Mouse (Mus musculus): ENCODE data around the gene Uimc1. TPM values are rescaled to one million over a fixed set of nuclear protein-coding genes. Genes with fewer than 3 reads are reported as not detected.

The Uimc1 gene
- total and polyA plus RNA-seq, 3 experiments, result 20.7 to 177 (median 44.5) TPM

GRCm38 (mm10) chr13:55002090-55002489 is 98.0 kb downstream of the Uimc1 start:
- dilution Hi-C loops (cut with MboI; ENCODE audit: extremely low pct_ligation_motif_present, extremely low pct_unique_long_range_greater_than_20kb, low sequenced_read_pairs), result no loop called here
- Histone ChIP-seq H3K4me3 (replicated peaks in 1 of 3; ENCODE audit: low read depth in 2 of 3, low read length in 2 of 3, poor library complexity in 1 of 3) (no peak overlapping the region), H3K36me3 (replicated peaks in 1 of 2; ENCODE audit: control insufficient read depth in 1 of 2, insufficient read depth in 1 of 2, low read length in 1 of 2) (no peaks in the 10 kb centered on the region), H3K9me3 (replicated peaks; ENCODE audit: low read length) (no peaks in the 10 kb centered on the region), H3K27ac (ENCODE audit: insufficient read depth, low read depth) (no peak overlapping the region), H3K9ac (ENCODE audit: insufficient read depth, low read depth) (no peak overlapping the region), H3K27me3 (replicated peaks) (peaks cover 91% of the 10 kb centered on the region), H3K79me2 (replicated peaks; ENCODE audit: control insufficient read depth, extremely low read depth, insufficient read depth, poor library complexity, severe bottlenecking) (no peaks in the 10 kb centered on the region), H3K4me1 (ENCODE audit: control insufficient read depth in 1 of 2, insufficient read depth in 2 of 2) (no peaks in the 10 kb centered on the region; a peak in 1 of 4 replicates), H3K4me2 (ENCODE audit: insufficient read depth, low read depth, poor library complexity, severe bottlenecking) (no peak overlapping the region)
- TF ChIP-seq JUN (IDR thresholded peaks at IDR 0.05; ENCODE audit: insufficient read depth, low read depth, low read length), result no peak
- in situ Hi-C loops (cut with MboI; ENCODE audit: low pct_ligation_motif_present, low pct_unique_long_range_greater_than_20kb, low sequenced_read_pairs), result no loop called here
- no peak for DNase-seq (ENCODE audit: extremely low read depth)

GRCm38 (mm10) chr13:55000433-55000832 is 99.7 kb downstream of the Uimc1 start:
- Histone ChIP-seq H3K27ac (ENCODE audit: insufficient read depth, low read depth) (no peak overlapping the region), H3K9me3 (replicated peaks; ENCODE audit: low read length) (no peaks in the 10 kb centered on the region), H3K4me1 (ENCODE audit: control insufficient read depth in 1 of 2, insufficient read depth in 2 of 2) (no peaks in the 10 kb centered on the region; a peak in 1 of 4 replicates), H3K4me2 (ENCODE audit: insufficient read depth, low read depth, poor library complexity, severe bottlenecking) (no peak overlapping the region), H3K9ac (ENCODE audit: insufficient read depth, low read depth) (no peak overlapping the region), H3K79me2 (replicated peaks; ENCODE audit: control insufficient read depth, extremely low read depth, insufficient read depth, poor library complexity, severe bottlenecking) (no peaks in the 10 kb centered on the region), H3K27me3 (replicated peaks) (peaks cover 93% of the 10 kb centered on the region), H3K36me3 (replicated peaks in 1 of 2; ENCODE audit: control insufficient read depth in 1 of 2, insufficient read depth in 1 of 2, low read length in 1 of 2) (no peaks in the 10 kb centered on the region), H3K4me3 (replicated peaks in 1 of 3; ENCODE audit: low read depth in 2 of 3, low read length in 2 of 3, poor library complexity in 1 of 3) (no peak overlapping the region)
- dilution Hi-C loops (cut with MboI; ENCODE audit: extremely low pct_ligation_motif_present, extremely low pct_unique_long_range_greater_than_20kb, low sequenced_read_pairs) (no loop called here), in situ Hi-C loops (cut with MboI; ENCODE audit: low pct_ligation_motif_present, low pct_unique_long_range_greater_than_20kb, low sequenced_read_pairs) (no loop called here)
- DNase-seq (ENCODE audit: extremely low read depth), result no peak
- no peak for TF ChIP-seq E2F4 (IDR thresholded peaks at IDR 0.05; ENCODE audit: insufficient replicate concordance, low read depth, low read length)
- TF ChIP-seq ZNF384 (IDR thresholded peaks at IDR 0.05; ENCODE audit: low read depth, low read length), result no peak
- no peak for TF ChIP-seq MAX (IDR thresholded peaks at IDR 0.05; ENCODE audit: low read length)
- no peak for TF ChIP-seq USF1 (IDR thresholded peaks at IDR 0.05; ENCODE audit: low read depth, low read length)
- no peak for TF ChIP-seq MXI1 (IDR thresholded peaks at IDR 0.05; ENCODE audit: low read depth, low read length)
- no peak for TF ChIP-seq CHD1 (IDR thresholded peaks at IDR 0.05; ENCODE audit: low read depth, low read length)
- TF ChIP-seq RCOR1 (conservative IDR thresholded peaks at IDR 0.05; ENCODE audit: low read depth, low read length), result no peak
- TF ChIP-seq ZMIZ1 (IDR thresholded peaks at IDR 0.05; ENCODE audit: low read depth, low read length), result no peak
- no peak for TF ChIP-seq NRF1 (IDR thresholded peaks at IDR 0.05; ENCODE audit: low read depth, low read length)
- TF ChIP-seq TBP (conservative IDR thresholded peaks at IDR 0.05; ENCODE audit: low read depth, low read length), result no peak
- TF ChIP-seq CHD2 (IDR thresholded peaks at IDR 0.05; ENCODE audit: low read length), result no peak
- no peak for TF ChIP-seq IRF4 (IDR thresholded peaks at IDR 0.05; ENCODE audit: low read depth, low read length)
- no peak for TF ChIP-seq TCF12 (IDR thresholded peaks at IDR 0.05; ENCODE audit: low read depth, low read length)
- no peak for TF ChIP-seq USF2 (conservative IDR thresholded peaks at IDR 0.05; ENCODE audit: low read depth, low read length)
- TF ChIP-seq GABPA (IDR thresholded peaks at IDR 0.05; ENCODE audit: insufficient replicate concordance, low read depth, low read length), result no peak
- TF ChIP-seq JUN (IDR thresholded peaks at IDR 0.05; ENCODE audit: insufficient read depth, low read depth, low read length), result no peak
- no peak for TF ChIP-seq PAX5 (IDR thresholded peaks at IDR 0.05; ENCODE audit: low read length)

Measured in CH12.LX (cell line).